Mouse (Mus musculus): Measurements from ENCODE around the gene H2afx.
"Not testable (repeated sequence)": the region's sequence is repeated elsewhere in the genome, so short reads cannot be mapped to it uniquely, and the experiment has no call there.

The H2afx gene

GRCm38 (mm10) chr9:44319105-44319886 is 15.2 kb upstream of the H2afx start:
- peak; percentile 38 for DNase-seq

DNA sequence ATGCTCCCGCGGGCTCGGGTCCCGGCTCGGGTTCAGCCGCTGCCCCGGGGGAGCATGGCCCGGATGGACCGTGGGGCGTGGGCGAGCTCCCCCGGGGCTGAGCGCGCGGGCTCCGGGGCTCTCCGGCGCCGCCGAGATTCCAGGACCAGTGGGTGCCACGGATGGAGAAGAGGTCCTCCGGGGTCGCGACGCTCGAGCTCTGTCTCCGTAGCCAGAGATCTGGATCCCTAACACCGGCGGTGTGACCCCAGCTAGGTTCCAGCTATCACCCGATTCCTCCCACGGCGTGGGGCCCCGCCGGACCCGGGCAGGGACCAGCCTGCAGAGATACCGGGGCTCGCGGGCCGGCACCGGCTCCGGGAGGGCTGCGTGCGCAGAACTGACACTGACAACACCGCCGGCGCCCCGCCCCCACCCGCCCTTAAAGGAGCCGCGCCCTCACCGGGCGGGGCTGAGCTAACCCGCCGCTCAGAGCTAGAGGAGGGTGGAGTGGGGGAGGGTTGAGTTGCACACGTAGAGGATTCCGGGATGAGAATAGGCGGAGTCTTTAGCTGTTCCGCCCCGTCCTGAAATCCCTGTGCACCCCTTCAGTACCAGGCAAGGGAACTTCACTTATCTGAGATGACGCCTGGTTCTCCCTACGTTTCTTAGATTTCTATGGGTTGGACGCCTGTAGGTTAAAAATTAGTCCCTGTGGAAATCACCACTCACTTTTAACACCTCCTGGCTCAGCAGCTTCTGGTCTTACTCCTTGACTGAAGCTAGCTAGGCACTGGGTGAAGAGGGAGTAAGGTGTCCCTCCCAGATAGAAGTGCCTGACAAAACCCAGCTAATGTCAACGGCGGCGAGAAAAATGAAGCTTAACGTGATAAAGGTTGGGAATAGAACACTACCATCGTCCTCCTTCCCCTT is 14.4 kb upstream of the H2afx start, which contains the start of gene C2cd2l:
TSS of gene C2cd2l (minus strand) at position 399 of the 912 bp plus-strand sequence.
- DNase-seq = peak; percentile 99

- no peak for DNase-seq
These were observed 13.7 kb upstream of the H2afx start for GRCm38 (mm10) chr9:44320799-44321133.

DNA sequence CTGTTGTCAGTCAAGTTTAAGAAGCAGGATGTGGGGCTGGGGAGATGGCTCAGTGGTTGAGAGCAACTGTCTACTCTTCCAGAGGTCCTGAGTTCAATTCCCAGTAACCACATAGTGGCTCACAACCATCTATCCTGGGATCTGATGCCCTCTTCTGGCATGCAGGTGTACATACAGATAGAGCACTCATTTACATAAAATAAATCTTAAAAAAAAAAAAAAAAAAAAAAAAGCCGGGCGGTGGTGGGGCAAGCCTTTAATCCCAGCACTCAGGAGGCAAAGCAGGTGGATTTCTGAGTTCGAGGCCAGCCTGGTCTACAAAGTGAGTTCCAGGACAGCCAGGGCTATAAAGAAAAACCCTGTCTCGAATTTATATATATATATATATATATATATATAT is 10.8 kb upstream of the H2afx start:
- not testable (repeated sequence) for DNase-seq

- DNase-seq = no peak
These were observed 10.3 kb upstream of the H2afx start for GRCm38 (mm10) chr9:44324147-44324546.

- not testable (repeated sequence) for DNase-seq
These were observed 9.3 kb upstream of the H2afx start for GRCm38 (mm10) chr9:44325032-44325767.

DNA sequence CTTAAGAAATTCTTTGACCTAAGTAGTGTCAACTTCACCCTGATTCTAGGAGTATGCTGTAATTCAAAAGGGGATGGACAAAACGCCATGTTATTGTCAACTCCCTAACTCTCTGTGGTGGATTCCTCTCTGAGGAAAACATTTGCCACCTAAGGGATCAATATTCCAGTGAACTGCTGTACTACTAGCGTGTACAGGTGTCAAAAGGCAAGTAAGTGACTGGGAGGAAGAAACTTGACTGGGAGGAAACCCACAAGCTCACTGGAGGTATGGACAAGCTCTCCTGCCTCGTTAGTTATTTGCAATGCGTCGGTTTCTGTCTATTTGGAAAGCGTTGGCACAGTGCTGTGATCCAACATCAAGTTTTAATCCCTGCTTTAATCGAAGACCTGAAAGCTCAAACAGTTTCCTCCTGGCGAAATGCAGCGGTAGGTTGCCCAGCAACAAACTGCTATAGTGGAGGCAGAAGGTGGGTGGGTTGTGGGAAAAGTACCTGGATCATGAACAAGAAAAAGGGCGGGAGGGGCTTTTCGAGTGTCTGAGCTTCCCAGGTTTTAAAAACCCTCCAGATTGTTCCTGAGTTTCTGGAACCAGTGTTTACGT is 8.6 kb upstream of the H2afx start, which contains the start of gene Dpagt1:
TSS of gene Dpagt1 (plus strand) at position 252 of the 603 bp plus-strand sequence.
- DNase-seq = no peak

- DNase-seq = peak; percentile 91
These were observed 8.0 kb upstream of the H2afx start for GRCm38 (mm10) chr9:44326371-44327063.

DNA sequence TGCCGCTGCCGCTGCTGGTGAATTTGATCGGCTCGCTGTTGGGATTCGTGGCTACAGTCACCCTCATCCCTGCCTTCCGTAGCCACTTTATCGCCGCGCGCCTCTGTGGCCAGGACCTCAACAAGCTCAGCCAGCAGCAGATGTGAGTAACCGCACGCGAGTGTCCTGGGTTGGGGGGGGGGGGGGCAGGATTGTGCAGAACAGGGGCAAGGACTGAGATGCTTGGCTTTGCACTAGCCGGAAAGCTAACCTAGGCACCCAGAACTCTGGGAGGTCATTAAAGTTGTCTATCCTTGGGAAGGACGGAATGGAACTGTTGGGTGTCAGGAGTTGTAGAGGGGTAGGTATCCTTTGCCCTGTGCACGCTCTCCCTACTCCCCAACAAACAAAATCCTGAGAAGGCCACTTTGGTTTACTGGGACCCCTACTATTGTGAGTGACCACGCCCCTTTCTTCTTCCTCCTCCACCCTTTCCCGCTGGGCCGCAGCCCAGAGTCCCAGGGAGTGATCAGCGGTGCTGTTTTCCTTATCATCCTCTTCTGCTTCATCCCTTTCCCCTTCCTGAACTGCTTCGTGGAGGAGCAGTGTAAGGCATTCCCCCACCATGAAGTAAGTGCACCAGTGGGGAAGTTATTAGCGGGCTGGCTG is 7.3 kb upstream of the H2afx start:
- DNase-seq = peak; percentile 80

GRCm38 (mm10) chr9:44327926-44328325 is 6.6 kb upstream of the H2afx start:
- DNase-seq = no peak

GRCm38 (mm10) chr9:44330736-44331135 is 3.8 kb upstream of the H2afx start:
- no peak for DNase-seq

GRCm38 (mm10) chr9:44332918-44333638 is 1.4 kb upstream of the H2afx start:
- no peak for DNase-seq

DNA sequence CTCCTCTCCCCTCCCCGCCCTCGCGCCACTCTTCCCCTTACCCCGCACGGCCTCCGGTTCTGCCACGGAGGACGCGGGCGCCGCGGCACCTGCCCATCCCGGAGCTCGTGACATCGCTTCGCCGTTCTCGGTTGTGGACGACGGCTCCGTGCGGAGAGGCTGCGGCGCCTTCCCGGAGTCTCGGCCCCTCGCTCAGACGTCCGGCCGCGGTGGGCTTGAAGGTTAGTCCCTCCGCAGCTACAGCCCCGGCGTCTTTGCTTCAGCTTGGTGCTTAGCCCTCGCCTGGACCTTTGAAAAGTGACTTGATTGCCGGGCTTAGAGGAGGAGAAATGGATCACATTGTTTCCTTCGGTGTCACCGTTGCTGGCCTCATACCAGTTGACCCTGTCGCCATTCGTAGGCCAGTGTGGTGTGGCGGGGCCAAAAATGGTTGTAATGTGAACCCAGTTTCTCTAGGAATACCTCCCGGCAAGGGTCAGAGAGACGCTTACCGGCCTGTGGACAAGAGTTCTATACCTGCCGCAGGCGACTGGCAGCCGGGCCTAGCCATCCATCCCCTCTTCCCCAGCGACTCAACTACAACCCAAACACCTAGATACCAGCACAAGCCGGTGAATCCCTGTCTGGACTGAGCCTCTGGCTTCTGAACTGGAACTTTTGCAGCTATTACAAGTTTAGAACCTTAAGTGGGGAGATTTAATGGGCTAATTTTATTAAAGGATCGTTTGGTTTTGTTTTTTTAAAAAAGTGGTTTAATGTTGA is 1.0 kb downstream of the H2afx start:
- peak; percentile 59 for DNase-seq

DNA sequence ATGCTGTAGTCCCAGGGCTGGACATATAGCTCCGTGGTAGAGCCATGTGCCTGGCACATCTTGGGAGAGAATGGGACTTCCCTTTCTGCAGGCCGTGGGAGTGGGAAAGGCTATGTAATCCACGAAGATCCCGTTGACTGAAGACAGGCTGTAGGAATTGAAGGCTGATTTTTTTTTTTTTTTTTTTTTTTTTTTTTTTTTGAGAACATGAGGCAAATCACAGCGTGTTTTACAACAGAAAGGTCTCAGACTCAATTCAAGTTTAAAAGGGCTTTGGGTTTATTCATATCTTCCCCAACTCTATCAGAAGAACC is 1.6 kb downstream of the H2afx start:
- DNase-seq = no peak

DNA sequence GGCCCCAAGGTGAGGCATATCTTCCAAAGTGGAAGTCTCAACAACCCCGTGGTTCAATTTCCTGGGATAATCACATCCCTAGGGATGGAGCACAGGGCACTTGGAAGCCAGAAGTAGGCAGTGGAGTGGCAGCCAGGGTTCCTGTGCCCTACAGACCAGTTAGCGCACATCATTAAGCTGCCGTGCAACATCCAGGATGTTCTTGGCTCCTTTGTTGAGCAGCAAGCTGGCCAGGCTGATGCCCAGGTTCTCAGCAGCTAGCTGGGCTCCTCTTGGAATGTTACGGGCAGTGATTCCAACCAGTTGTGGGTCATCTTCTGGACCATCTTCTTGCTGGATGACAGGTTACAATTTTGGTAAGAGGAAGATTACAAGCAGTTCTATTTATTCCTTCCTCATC is 2.0 kb downstream of the H2afx start:
- DNase-seq = not testable (repeated sequence)

- DNase-seq = no peak
These were observed 2.5 kb downstream of the H2afx start for GRCm38 (mm10) chr9:44336964-44337363.

- no peak for DNase-seq
These were observed 3.1 kb downstream of the H2afx start for GRCm38 (mm10) chr9:44337436-44338169.

- DNase-seq = no peak
These were observed 4.1 kb downstream of the H2afx start for GRCm38 (mm10) chr9:44338574-44338973.

- DNase-seq = no peak
These were observed 7.0 kb downstream of the H2afx start for GRCm38 (mm10) chr9:44341487-44341886.
